Mouse (Mus musculus) hindbrain, embryonic 12.5 days (tissue): Measurements from ENCODE around the gene Slc39a5. TPM values are rescaled to one million over a fixed set of nuclear protein-coding genes. Genes with fewer than 3 reads are reported as not detected.

Experiments used
- ATAC-seq: fragments of 200-750 bp; cut with Nextera tagmentation; 2 replicates; pipeline ENCODE4 v1.8.0; 2017; ENCODE audit warnings: moderate TSS enrichment; ENCODE audit not compliant: low FRiP score
- H3K27ac ChIP-seq: fragments of 300-500 bp; sonication (generic); 2 replicates; pipeline ENCODE4 v1.5.1; 2016; ENCODE audit warnings: mild to moderate bottlenecking
- H3K27me3 ChIP-seq: fragments of 300-500 bp; sonication (generic); 2 replicates; pipeline ENCODE4 v1.6.1; 2016; ENCODE audit warnings: mild to moderate bottlenecking
- H3K36me3 ChIP-seq: fragments of 300-500 bp; sonication (generic); 2 replicates; pipeline ENCODE4 v1.6.1; 2016; ENCODE audit warnings: mild to moderate bottlenecking
- H3K4me1 ChIP-seq: fragments of 300-500 bp; sonication (generic); 2 replicates; pipeline ENCODE4 v1.6.1; 2016
- H3K4me2 ChIP-seq: fragments of 300-500 bp; sonication (generic); replicated peaks from 2 replicates; pipeline ENCODE4 v1.6.1; 2016; ENCODE audit warnings: mild to moderate bottlenecking
- H3K4me3 ChIP-seq: fragments of 300-500 bp; sonication (generic); 2 replicates; pipeline ENCODE4 v1.5.1; 2016; ENCODE audit warnings: mild to moderate bottlenecking
- H3K9ac ChIP-seq: fragments of 300-500 bp; sonication (generic); 2 replicates; pipeline ENCODE4 v1.6.1; 2016; ENCODE audit warnings: mild to moderate bottlenecking, moderate library complexity
- H3K9me3 ChIP-seq: fragments of 300-500 bp; sonication (generic); replicated peaks from 2 replicates; pipeline ENCODE4 v1.6.1; 2016; ENCODE audit warnings: mild to moderate bottlenecking
- WGBS: fragments of 180-500 bp; shearing (Covaris S2); methylation state at CpG from one replicate; pipeline ENCODE4 v1.1.7; 2016; 5-methylcytosine and 5-hydroxymethylcytosine counted together
- polyA plus RNA-seq: library from polyadenylated mRNA; unstranded; fragments of >200 nt; fragmentation: Nextera tagmentation; extraction: Ambion mirVana; gene quantifications from 2 replicates; pipeline ENCODE4 v1.2.1, GENCODE M21; 2016

The Slc39a5 gene
- polyA plus RNA-seq, 1 experiment from 2014 or later = 0.43 TPM

GRCm38 (mm10) chr10:128382482-128382881 lies 18.5 kb downstream of the Slc39a5 start:
- peaks cover 16% of the 10 kb centered on the region for H3K4me1 ChIP-seq
- no peaks in the 10 kb centered on the region for H3K27me3 ChIP-seq
- H3K9ac ChIP-seq = no peak overlapping the region
- H3K27ac ChIP-seq = no peak overlapping the region
- H3K4me2 ChIP-seq = no peak overlapping the region
- H3K9me3 ChIP-seq = no peaks in the 10 kb centered on the region
- no peak overlapping the region for H3K4me3 ChIP-seq
- no peak for ATAC-seq
- peaks cover 88% of the 10 kb centered on the region for H3K36me3 ChIP-seq
- 84% methylated on average over 8 of the region's 8 CpGs for WGBS

GRCm38 (mm10) chr10:128380565-128380964 lies 20.5 kb downstream of the Slc39a5 start:
- Histone ChIP-seq H3K4me1 (peaks cover 23% of the 10 kb centered on the region), H3K27ac (no peak overlapping the region), H3K36me3 (peaks cover 68% of the 10 kb centered on the region), H3K4me2 (no peak overlapping the region), H3K27me3 (no peaks in the 10 kb centered on the region), H3K9me3 (no peaks in the 10 kb centered on the region), H3K9ac (no peak overlapping the region), H3K4me3 (no peak overlapping the region)
- WGBS = 92% methylated on average over 5 of the region's 5 CpGs
- no peak for ATAC-seq

- Histone ChIP-seq H3K9ac (no peak overlapping the region), H3K4me1 (peaks cover 23% of the 10 kb centered on the region), H3K27me3 (no peaks in the 10 kb centered on the region), H3K9me3 (no peaks in the 10 kb centered on the region), H3K4me3 (no peak overlapping the region), H3K27ac (no peak overlapping the region), H3K4me2 (no peak overlapping the region), H3K36me3 (peaks cover 55% of the 10 kb centered on the region)
- 92% methylated on average over 7 of the region's 7 CpGs for WGBS
- no peak for ATAC-seq
Measured at GRCm38 (mm10) chr10:128379260-128379659, 21.8 kb downstream of the Slc39a5 start.

GRCm38 (mm10) chr10:128378462-128378861 lies 22.6 kb downstream of the Slc39a5 start:
- Histone ChIP-seq H3K9ac (peak overlapping the region; percentile 100), H3K4me3 (peak overlapping the region; percentile 99), H3K4me2 (peak overlapping the region; percentile 55), H3K27me3 (no peaks in the 10 kb centered on the region), H3K27ac (no peak overlapping the region), H3K36me3 (peaks cover 47% of the 10 kb centered on the region), H3K9me3 (no peaks in the 10 kb centered on the region), H3K4me1 (peaks cover 23% of the 10 kb centered on the region)
- 90% methylated on average over 2 of the region's 3 CpGs for WGBS
- no peak for ATAC-seq

- no peak for ATAC-seq
- H3K9ac ChIP-seq = peak overlapping the region; percentile 100
- H3K4me2 ChIP-seq = peak overlapping the region; percentile 55
- no peaks in the 10 kb centered on the region for H3K27me3 ChIP-seq
- no peaks in the 10 kb centered on the region for H3K9me3 ChIP-seq
- H3K36me3 ChIP-seq = peaks cover 43% of the 10 kb centered on the region
- 60% methylated on average over 14 of the region's 14 CpGs for WGBS
- H3K27ac ChIP-seq = peak overlapping the region; percentile 97
- peaks cover 23% of the 10 kb centered on the region for H3K4me1 ChIP-seq
- H3K4me3 ChIP-seq = peak overlapping the region; percentile 99
Measured at GRCm38 (mm10) chr10:128377940-128378448, 23.0 kb downstream of the Slc39a5 start.

GRCm38 (mm10) chr10:128377222-128377939 lies 23.6 kb downstream of the Slc39a5 start:
- 0% methylated on average over 33 of the region's 47 CpGs for WGBS

GRCm38 (mm10) chr10:128376455-128377211 lies 24.4 kb downstream of the Slc39a5 start, which contains the start of gene Ankrd52:
Gene Ankrd52 (plus strand): TSS chr10:128377115.
- ATAC-seq = peak; percentile 93
- peak within 1 kb of the TSS; percentile 55 for H3K4me2 ChIP-seq
- H3K9ac ChIP-seq = peak within 1 kb of the TSS; percentile 100
- peak within 1 kb of the TSS; percentile 99 for H3K4me3 ChIP-seq
- WGBS = under 1% methylated on average over 46 of the region's 73 CpGs
- H3K4me1 ChIP-seq = peaks cover 23% of the 10 kb centered on the region
- no peaks in the 10 kb centered on the region for H3K27me3 ChIP-seq
- peak within 1 kb of the TSS; percentile 97 for H3K27ac ChIP-seq
- H3K9me3 ChIP-seq = no peaks in the 10 kb centered on the region
- peaks cover 29% of the 10 kb centered on the region for H3K36me3 ChIP-seq

More at GRCm38 (mm10) chr10:128377222-128377939, 23.6 kb downstream of the Slc39a5 start:
- Histone ChIP-seq H3K9me3 (no peaks in the 10 kb centered on the region), H3K9ac (peak overlapping the region; percentile 100), H3K27ac (peak overlapping the region; percentile 97), H3K4me2 (peak overlapping the region; percentile 55), H3K4me3 (peak overlapping the region; percentile 99), H3K4me1 (peaks cover 23% of the 10 kb centered on the region), H3K27me3 (no peaks in the 10 kb centered on the region), H3K36me3 (peaks cover 37% of the 10 kb centered on the region)
- ATAC-seq = peak; percentile 78

- ATAC-seq = no peak
- Histone ChIP-seq H3K4me3 (peak overlapping the region; percentile 99), H3K27ac (peak overlapping the region; percentile 97), H3K9ac (peak overlapping the region; percentile 100), H3K36me3 (peaks cover 24% of the 10 kb centered on the region), H3K4me1 (peaks cover 23% of the 10 kb centered on the region), H3K27me3 (no peaks in the 10 kb centered on the region), H3K9me3 (no peaks in the 10 kb centered on the region), H3K4me2 (peak overlapping the region; percentile 55)
- 51% methylated on average over 4 of the region's 4 CpGs for WGBS
Measured at GRCm38 (mm10) chr10:128376099-128376454, 25.0 kb downstream of the Slc39a5 start.

- Histone ChIP-seq H3K9ac (no peak overlapping the region), H3K4me2 (no peak overlapping the region), H3K27ac (no peak overlapping the region), H3K4me1 (peaks cover 26% of the 10 kb centered on the region), H3K36me3 (peaks cover 8% of the 10 kb centered on the region), H3K4me3 (no peak overlapping the region), H3K9me3 (no peaks in the 10 kb centered on the region), H3K27me3 (no peaks in the 10 kb centered on the region)
- ATAC-seq = no peak
- 77% methylated on average over 6 of the region's 6 CpGs for WGBS
Measured at GRCm38 (mm10) chr10:128374393-128374792, 26.6 kb downstream of the Slc39a5 start.

- Histone ChIP-seq H3K4me2 (no peak overlapping the region), H3K36me3 (no peaks in the 10 kb centered on the region), H3K9me3 (no peaks in the 10 kb centered on the region), H3K9ac (no peak overlapping the region), H3K4me1 (peaks cover 16% of the 10 kb centered on the region), H3K27ac (no peak overlapping the region), H3K4me3 (no peak overlapping the region), H3K27me3 (no peaks in the 10 kb centered on the region)
- ATAC-seq = no peak
- WGBS = 79% methylated on average over 6 of the region's 6 CpGs
Measured at GRCm38 (mm10) chr10:128372989-128373748, 27.9 kb downstream of the Slc39a5 start.

GRCm38 (mm10) chr10:128372142-128372541 lies 28.9 kb downstream of the Slc39a5 start:
- no peak overlapping the region for H3K27ac ChIP-seq
- no peak overlapping the region for H3K4me2 ChIP-seq
- no peaks in the 10 kb centered on the region for H3K9me3 ChIP-seq
- ATAC-seq = no peak
- no peaks in the 10 kb centered on the region for H3K36me3 ChIP-seq
- no peak overlapping the region for H3K9ac ChIP-seq
- H3K27me3 ChIP-seq = no peaks in the 10 kb centered on the region
- WGBS = 81% methylated on average over 5 of the region's 5 CpGs
- H3K4me1 ChIP-seq = peaks cover 21% of the 10 kb centered on the region
- H3K4me3 ChIP-seq = no peak overlapping the region

- no peak for ATAC-seq
- H3K27me3 ChIP-seq = no peaks in the 10 kb centered on the region
- WGBS = 55% methylated on average over 4 of the region's 4 CpGs
Measured at GRCm38 (mm10) chr10:128370601-128371000, 30.4 kb downstream of the Slc39a5 start.

More at GRCm38 (mm10) chr10:128370601-128371000, 30.4 kb downstream of the Slc39a5 start:
- Histone ChIP-seq H3K27ac (no peak overlapping the region), H3K4me3 (no peak overlapping the region), H3K4me1 (peaks cover 14% of the 10 kb centered on the region), H3K9ac (0 out of 2 replicates have a peak overlapping the region, but pooled peaks have one; percentile 9), H3K4me2 (no peak overlapping the region), H3K9me3 (no peaks in the 10 kb centered on the region), H3K36me3 (peaks cover 1% of the 10 kb centered on the region; the same call in 1 of the 2 replicates)
